Mouse (Mus musculus): Measurements from ENCODE around the gene Gcgr. TPM values are rescaled to one million over a fixed set of nuclear protein-coding genes. Genes with fewer than 3 reads are reported as not detected.

The Gcgr gene
- total and polyA plus RNA-seq, 3 experiments = 0.09 to 0.20 (median 0.13) TPM

DNA sequence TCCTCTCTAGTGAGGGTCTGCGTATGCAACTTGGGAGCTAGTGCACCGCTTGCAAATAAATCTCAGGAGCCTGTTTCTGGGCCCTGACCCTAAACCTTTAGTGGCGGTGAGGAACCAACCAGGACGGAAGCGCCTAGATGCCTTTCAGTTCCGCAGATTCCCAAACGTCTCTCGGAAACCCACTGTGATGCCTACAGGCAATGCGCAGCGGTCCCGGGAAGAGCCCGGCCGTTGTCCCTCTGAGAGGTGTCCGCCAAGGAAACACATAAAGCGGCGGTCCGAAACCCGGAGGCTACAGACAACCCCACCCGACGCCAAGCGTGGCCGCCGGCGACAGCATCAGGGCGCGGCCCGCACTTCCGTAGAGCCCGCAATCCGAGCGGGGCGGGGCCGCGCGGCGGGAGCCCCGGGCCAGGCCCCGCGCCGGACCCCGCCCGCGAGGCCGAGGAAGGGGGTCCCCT, 50.4 kb downstream of the Gcgr start:
- dilution Hi-C loops (cut with MboI; ENCODE audit: extremely low pct_ligation_motif_present, extremely low pct_unique_long_range_greater_than_20kb, low sequenced_read_pairs) (no loop called here), in situ Hi-C loops (cut with MboI; ENCODE audit: low pct_ligation_motif_present, low pct_unique_long_range_greater_than_20kb, low sequenced_read_pairs) (no loop called here)
- Histone ChIP-seq H3K4me3 (replicated peaks in 1 of 3; ENCODE audit: low read depth in 2 of 3, low read length in 2 of 3, poor library complexity in 1 of 3) (peak overlapping the region; percentile 77 to 99 (median 85)), H3K9me3 (replicated peaks; ENCODE audit: low read length) (peaks cover 4% of the 10 kb centered on the region), H3K9ac (ENCODE audit: insufficient read depth, low read depth) (peak overlapping the region; percentile 93), H3K4me1 (ENCODE audit: control insufficient read depth in 1 of 2, insufficient read depth in 2 of 2) (peaks cover 11 to 53% of the 10 kb centered on the region in 2 experiments), H3K79me2 (replicated peaks; ENCODE audit: control insufficient read depth, extremely low read depth, insufficient read depth, poor library complexity, severe bottlenecking) (peaks cover 27% of the 10 kb centered on the region), H3K4me2 (ENCODE audit: insufficient read depth, low read depth, poor library complexity, severe bottlenecking) (peak overlapping the region; percentile 95), H3K27ac (ENCODE audit: insufficient read depth, low read depth) (peak overlapping the region; percentile 27; the same call in 1 of the 2 replicates), H3K27me3 (replicated peaks) (no peaks in the 10 kb centered on the region), H3K36me3 (replicated peaks in 1 of 2; ENCODE audit: control insufficient read depth in 1 of 2, insufficient read depth in 1 of 2, low read length in 1 of 2) (peaks cover 44 to 64% of the 10 kb centered on the region in 2 experiments)
- 0 out of 2 replicates have a peak, but pooled peaks have one; percentile 32 for TF ChIP-seq CHD1 (IDR thresholded peaks at IDR 0.05; ENCODE audit: low read depth, low read length)
- TF ChIP-seq MYC (IDR thresholded peaks at IDR 0.05; ENCODE audit: low read depth, low read length) = no peak
- TF ChIP-seq SIN3A (IDR thresholded peaks at IDR 0.05; ENCODE audit: low read length) = peak; percentile 67; the same call in 1 of the 2 replicates
- no peak for TF ChIP-seq TCF12 (IDR thresholded peaks at IDR 0.05; ENCODE audit: low read depth, low read length)
- DNase-seq (ENCODE audit: extremely low read depth) = no peak

- Histone ChIP-seq H3K79me2 (replicated peaks; ENCODE audit: control insufficient read depth, extremely low read depth, insufficient read depth, poor library complexity, severe bottlenecking) (peaks cover 27% of the 10 kb centered on the region), H3K4me3 (replicated peaks in 1 of 3; ENCODE audit: low read depth in 2 of 3, low read length in 2 of 3, poor library complexity in 1 of 3) (peak within 1 kb of the TSS; percentile 77 to 99 (median 85)), H3K9ac (ENCODE audit: insufficient read depth, low read depth) (peak within 1 kb of the TSS; percentile 93), H3K27me3 (replicated peaks) (no peaks in the 10 kb centered on the region), H3K36me3 (replicated peaks in 1 of 2; ENCODE audit: control insufficient read depth in 1 of 2, insufficient read depth in 1 of 2, low read length in 1 of 2) (peaks cover 49 to 64% of the 10 kb centered on the region in 2 experiments), H3K9me3 (replicated peaks; ENCODE audit: low read length) (peaks cover 4% of the 10 kb centered on the region), H3K27ac (ENCODE audit: insufficient read depth, low read depth) (peak within 1 kb of the TSS; percentile 89), H3K4me2 (ENCODE audit: insufficient read depth, low read depth, poor library complexity, severe bottlenecking) (peak within 1 kb of the TSS; percentile 95), H3K4me1 (ENCODE audit: control insufficient read depth in 1 of 2, insufficient read depth in 2 of 2) (peaks cover 11 to 46% of the 10 kb centered on the region in 2 experiments)
- DNase-seq (ENCODE audit: extremely low read depth) = peak; percentile 85
- dilution Hi-C loops (cut with MboI; ENCODE audit: extremely low pct_ligation_motif_present, extremely low pct_unique_long_range_greater_than_20kb, low sequenced_read_pairs) = no loop called here
- in situ Hi-C loops (cut with MboI; ENCODE audit: low pct_ligation_motif_present, low pct_unique_long_range_greater_than_20kb, low sequenced_read_pairs) = no loop called here
- TF ChIP-seq RCOR1 (conservative IDR thresholded peaks at IDR 0.05; ENCODE audit: low read depth, low read length) = 0 out of 2 replicates have a peak, but pooled peaks have one; percentile 70
- no peak for TF ChIP-seq SMC3 (IDR thresholded peaks at IDR 0.05; ENCODE audit: low read depth, low read length)
- peak; percentile 88; the same call in 1 of the 2 replicates for TF ChIP-seq KAT2A (IDR thresholded peaks at IDR 0.05; ENCODE audit: insufficient replicate concordance, low read length)
- TF ChIP-seq TBP (conservative IDR thresholded peaks at IDR 0.05; ENCODE audit: low read depth, low read length) = 0 out of 2 replicates have a peak, but pooled peaks have one; percentile 25
- peak; percentile 72 for TF ChIP-seq USF1 (IDR thresholded peaks at IDR 0.05; ENCODE audit: low read depth, low read length)
- peak; percentile 99 for TF ChIP-seq MYC (IDR thresholded peaks at IDR 0.05; ENCODE audit: low read depth, low read length)
- TF ChIP-seq POLR2A (IDR thresholded peaks at IDR 0.05; ENCODE audit: low read depth, low read length) = peak; percentile 84
- peak; percentile 79 for TF ChIP-seq HCFC1 (IDR thresholded peaks at IDR 0.05; ENCODE audit: low read depth, low read length)
- peak; percentile 74; the same call in 1 of the 2 replicates for TF ChIP-seq MAZ (IDR thresholded peaks at IDR 0.05; ENCODE audit: low read depth, low read length)
- no peak for TF ChIP-seq ZNF384 (IDR thresholded peaks at IDR 0.05; ENCODE audit: low read depth, low read length)
- no peak for TF ChIP-seq USF2 (conservative IDR thresholded peaks at IDR 0.05; ENCODE audit: low read depth, low read length)
- TF ChIP-seq CTCF (conservative IDR thresholded peaks at IDR 0.05 in 1 of 2, IDR thresholded peaks at IDR 0.05 in 1 of 2; ENCODE audit: low read depth in 2 of 2, low read length in 2 of 2) = peak in 1 of 2 experiments; percentile 54; a peak in 2 of 4 replicates
- peak; percentile 77 for TF ChIP-seq CHD2 (IDR thresholded peaks at IDR 0.05; ENCODE audit: low read length)
- TF ChIP-seq ZMIZ1 (IDR thresholded peaks at IDR 0.05; ENCODE audit: low read depth, low read length) = peak; percentile 92
- 0 out of 2 replicates have a peak, but pooled peaks have one; percentile 51 for TF ChIP-seq E2F4 (IDR thresholded peaks at IDR 0.05; ENCODE audit: insufficient replicate concordance, low read depth, low read length)
- TF ChIP-seq NELFE (IDR thresholded peaks at IDR 0.05; ENCODE audit: low read depth, low read length) = peak; percentile 96
- no peak for TF ChIP-seq PAX5 (IDR thresholded peaks at IDR 0.05; ENCODE audit: low read length)
- TF ChIP-seq RAD21 (IDR thresholded peaks at IDR 0.05; ENCODE audit: low read depth, low read length) = no peak
- TF ChIP-seq CHD1 (IDR thresholded peaks at IDR 0.05; ENCODE audit: low read depth, low read length) = 0 out of 2 replicates have a peak, but pooled peaks have one; percentile 88
- no peak for TF ChIP-seq UBTF (IDR thresholded peaks at IDR 0.05; ENCODE audit: low read depth, low read length)
- no peak for TF ChIP-seq ZC3H11A (IDR thresholded peaks at IDR 0.05; ENCODE audit: low read depth, low read length)
- TF ChIP-seq JUN (IDR thresholded peaks at IDR 0.05; ENCODE audit: insufficient read depth, low read depth, low read length) = no peak
- TF ChIP-seq EP300 (IDR thresholded peaks at IDR 0.05; ENCODE audit: low read length) = no peak
- no peak for TF ChIP-seq MAFK (IDR thresholded peaks at IDR 0.05; ENCODE audit: insufficient replicate concordance, low read length)
- peak; percentile 93 for TF ChIP-seq MXI1 (IDR thresholded peaks at IDR 0.05; ENCODE audit: low read depth, low read length)
- TF ChIP-seq ZKSCAN1 (IDR thresholded peaks at IDR 0.05; ENCODE audit: borderline replicate concordance, low read depth, low read length) = no peak
- peak; percentile 98 for TF ChIP-seq NRF1 (IDR thresholded peaks at IDR 0.05; ENCODE audit: low read depth, low read length)
- TF ChIP-seq TCF12 (IDR thresholded peaks at IDR 0.05; ENCODE audit: low read depth, low read length) = peak; percentile 96
- peak; percentile 67; the same call in 1 of the 2 replicates for TF ChIP-seq POLR2AphosphoS2 (IDR thresholded peaks at IDR 0.05; ENCODE audit: low read depth, low read length)
Observed at GRCm38 (mm10) chr11:120581490-120582267, 51.2 kb downstream of the Gcgr start, which contains the start of gene Arhgdia. TSS of gene Arhgdia (minus strand) at chr11:120581624.
